Mouse (Mus musculus) testis, adult 2 months (tissue): ENCODE measurements around the gene Fcgrt. TPM values are rescaled to one million over a fixed set of nuclear protein-coding genes. Genes with fewer than 3 reads are reported as not detected.

Experiments used
- H3K27ac ChIP-seq: fragments of 200-500 bp; 2 replicates; pipeline ENCODE4 v1.5.1; 2012; ENCODE audit warnings: low read depth, low read length; ENCODE audit not compliant: control insufficient read depth, insufficient read depth
- H3K27me3 ChIP-seq: fragments of 200-500 bp; 2 replicates; pipeline ENCODE4 v1.6.1; 2012; ENCODE audit warnings: mild to moderate bottlenecking, low read length, moderate library complexity; ENCODE audit not compliant: control insufficient read depth, insufficient read depth
- H3K36me3 ChIP-seq: fragments of 200-500 bp; 2 replicates; pipeline ENCODE4 v1.6.1; 2012; ENCODE audit warnings: mild to moderate bottlenecking, low read length; ENCODE audit not compliant: control insufficient read depth, insufficient read depth
- H3K4me1 ChIP-seq: fragments of 200-500 bp; 2 replicates; pipeline ENCODE4 v1.6.1; 2012; ENCODE audit warnings: low read length; ENCODE audit not compliant: control insufficient read depth, insufficient read depth
- H3K4me3 ChIP-seq: fragments of 200-500 bp; 2 replicates; pipeline ENCODE4 v1.5.1; 2012; ENCODE audit warnings: low read depth, mild to moderate bottlenecking, low read length, moderate library complexity, mixed read lengths; ENCODE audit not compliant: control insufficient read depth
- CTCF ChIP-seq: fragments of 200-500 bp; IDR thresholded peaks from 2 replicates; pipeline ENCODE4 v1.5.1; 2012; ENCODE audit warnings: low read depth, mild to moderate bottlenecking, inconsistent platforms, low read length, moderate library complexity; ENCODE audit not compliant: control insufficient read depth, insufficient read depth, insufficient replicate concordance
- POLR2A ChIP-seq: fragments of 200-500 bp; IDR thresholded peaks from 2 replicates; pipeline ENCODE4 v1.6.1; 2012; ENCODE audit warnings: low read depth, mild to moderate bottlenecking, inconsistent platforms, low read length, moderate library complexity; ENCODE audit not compliant: control insufficient read depth
- polyA plus RNA-seq: library from polyadenylated mRNA; depleted of rRNA; stranded (reverse); fragments of >200 nt; gene quantifications from 2 replicates; pipeline ENCODE4 v1.2.3, GENCODE M21; 2012

The Fcgrt gene
- polyA plus RNA-seq, 1 experiment = 5.4 TPM

DNA sequence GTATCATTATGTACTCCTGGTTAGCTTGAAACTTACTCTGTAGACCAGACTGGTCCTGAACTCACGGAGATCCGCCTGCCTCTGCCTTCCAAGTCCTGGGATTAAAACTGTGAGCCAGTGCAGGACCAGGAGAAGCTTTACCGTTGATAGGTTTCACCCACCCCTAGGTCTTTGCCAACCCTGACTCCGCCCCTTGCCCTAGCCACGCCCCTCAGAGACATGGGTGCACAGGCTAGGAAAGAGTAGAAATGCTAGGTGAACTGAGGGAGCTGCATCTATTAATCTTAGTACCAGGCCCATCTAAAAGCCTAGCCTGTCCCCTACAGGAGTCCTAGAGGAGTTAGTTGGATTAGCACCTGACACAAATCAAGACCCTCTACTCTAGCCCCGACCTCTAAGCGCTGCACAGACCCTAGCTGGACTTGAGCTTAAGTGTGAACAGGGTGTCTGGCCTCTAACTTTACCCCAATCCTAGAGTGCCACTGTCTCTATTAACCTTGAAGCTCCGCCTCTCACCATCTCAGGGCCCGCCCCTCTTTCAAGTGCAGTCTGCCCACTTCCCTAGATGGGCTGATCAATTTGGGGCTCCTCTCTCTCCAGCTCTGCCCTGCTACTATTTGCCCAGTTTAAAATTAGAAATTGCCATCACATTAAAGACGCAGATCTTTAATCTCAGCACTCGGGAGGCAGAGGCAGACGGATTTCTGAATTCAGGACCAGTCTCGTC lies 13.2 kb downstream of the Fcgrt start:
- no peak overlapping the region for H3K27ac ChIP-seq
- no peak for TF ChIP-seq CTCF
- no peak for TF ChIP-seq POLR2A
- no peaks in the 10 kb centered on the region; the same call in 1 of the 2 replicates for H3K27me3 ChIP-seq
- no peak overlapping the region for H3K4me3 ChIP-seq
- H3K36me3 ChIP-seq = no peaks in the 10 kb centered on the region
- H3K4me1 ChIP-seq = peaks cover 25% of the 10 kb centered on the region

DNA sequence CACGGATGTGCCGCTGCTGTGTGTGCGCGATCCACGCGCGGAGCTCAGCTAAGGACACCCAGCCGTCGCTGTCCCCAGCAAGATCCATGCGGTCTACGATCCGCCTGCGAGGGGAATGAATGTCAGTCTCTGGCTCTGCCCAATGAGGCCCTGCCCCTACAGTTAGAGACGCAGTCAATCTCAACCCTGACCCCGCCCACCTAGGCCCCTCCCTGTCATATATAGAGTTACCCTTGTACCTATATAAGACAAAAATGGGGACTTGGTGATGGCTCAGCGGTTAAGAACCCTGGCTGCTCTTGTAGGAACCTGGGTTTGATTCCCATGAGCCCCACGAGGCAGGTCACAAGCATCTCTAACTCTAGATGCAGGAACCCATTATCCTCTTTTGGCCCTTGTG lies 15.1 kb downstream of the Fcgrt start:
- TF ChIP-seq CTCF (no peak), POLR2A (no peak)
- Histone ChIP-seq H3K4me3 (no peak overlapping the region), H3K27me3 (no peaks in the 10 kb centered on the region; the same call in 1 of the 2 replicates), H3K27ac (no peak overlapping the region), H3K4me1 (peaks cover 26% of the 10 kb centered on the region), H3K36me3 (no peaks in the 10 kb centered on the region)

DNA sequence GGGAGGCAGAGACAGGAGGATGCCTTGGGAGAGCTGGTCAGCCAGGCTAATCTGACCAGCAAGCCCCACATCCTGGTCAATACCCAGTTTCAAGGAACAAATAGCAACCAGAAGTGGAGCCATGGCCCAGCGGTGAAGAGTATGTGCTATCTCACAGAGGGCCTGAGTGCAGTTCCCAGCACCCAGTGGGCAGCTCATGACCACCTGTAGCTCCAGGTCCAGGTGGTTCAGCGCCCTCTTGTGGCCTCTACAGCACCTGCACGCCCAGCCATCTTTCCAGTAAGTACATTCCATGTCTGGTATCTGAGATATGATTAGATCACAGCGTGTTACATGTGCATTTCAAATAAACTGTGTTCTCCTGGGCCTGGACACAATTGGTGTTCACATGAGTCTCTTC lies 17.6 kb downstream of the Fcgrt start:
- no peaks in the 10 kb centered on the region for H3K36me3 ChIP-seq
- no peak overlapping the region for H3K4me3 ChIP-seq
- H3K27ac ChIP-seq = no peak overlapping the region
- peaks cover 23% of the 10 kb centered on the region for H3K4me1 ChIP-seq
- TF ChIP-seq CTCF (peak; percentile 86; the same call in 1 of the 2 replicates), POLR2A (no peak)
- no peaks in the 10 kb centered on the region; the same call in 1 of the 2 replicates for H3K27me3 ChIP-seq

DNA sequence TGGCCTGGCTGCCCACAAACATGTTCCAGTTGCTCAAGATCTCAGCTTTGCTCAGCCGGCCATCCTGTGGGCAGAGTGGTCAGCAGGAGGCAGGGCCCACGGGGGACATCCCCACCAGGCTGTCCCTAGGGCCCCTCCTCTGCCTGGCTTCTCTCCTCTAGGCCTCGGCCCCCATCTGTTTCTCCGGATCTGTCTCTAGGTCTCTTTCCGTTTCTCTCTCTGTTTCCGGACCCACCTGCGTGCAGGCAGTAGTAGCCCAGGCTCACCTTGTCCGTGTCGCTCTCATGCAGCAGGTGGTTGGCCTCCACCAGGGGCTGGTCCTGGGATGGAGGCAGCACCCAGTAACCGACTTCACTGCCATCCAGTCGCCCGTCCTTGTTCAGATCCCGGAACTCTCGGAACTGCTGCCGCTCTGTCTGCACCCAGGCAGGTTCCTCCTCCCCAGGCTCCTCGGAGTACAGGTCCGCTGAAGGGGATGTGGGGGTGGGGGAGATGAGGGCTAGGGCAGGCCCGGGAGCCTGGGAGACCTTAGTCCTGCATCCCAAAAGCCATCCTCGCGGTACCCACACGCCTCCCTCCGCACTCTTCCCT lies 20.3 kb downstream of the Fcgrt start:
- Histone ChIP-seq H3K4me3 (no peak overlapping the region), H3K36me3 (no peaks in the 10 kb centered on the region; the same call in 1 of the 2 replicates), H3K27me3 (no peaks in the 10 kb centered on the region), H3K4me1 (peaks cover 13% of the 10 kb centered on the region), H3K27ac (no peak overlapping the region)
- TF ChIP-seq CTCF = no peak
- no peak for TF ChIP-seq POLR2A

DNA sequence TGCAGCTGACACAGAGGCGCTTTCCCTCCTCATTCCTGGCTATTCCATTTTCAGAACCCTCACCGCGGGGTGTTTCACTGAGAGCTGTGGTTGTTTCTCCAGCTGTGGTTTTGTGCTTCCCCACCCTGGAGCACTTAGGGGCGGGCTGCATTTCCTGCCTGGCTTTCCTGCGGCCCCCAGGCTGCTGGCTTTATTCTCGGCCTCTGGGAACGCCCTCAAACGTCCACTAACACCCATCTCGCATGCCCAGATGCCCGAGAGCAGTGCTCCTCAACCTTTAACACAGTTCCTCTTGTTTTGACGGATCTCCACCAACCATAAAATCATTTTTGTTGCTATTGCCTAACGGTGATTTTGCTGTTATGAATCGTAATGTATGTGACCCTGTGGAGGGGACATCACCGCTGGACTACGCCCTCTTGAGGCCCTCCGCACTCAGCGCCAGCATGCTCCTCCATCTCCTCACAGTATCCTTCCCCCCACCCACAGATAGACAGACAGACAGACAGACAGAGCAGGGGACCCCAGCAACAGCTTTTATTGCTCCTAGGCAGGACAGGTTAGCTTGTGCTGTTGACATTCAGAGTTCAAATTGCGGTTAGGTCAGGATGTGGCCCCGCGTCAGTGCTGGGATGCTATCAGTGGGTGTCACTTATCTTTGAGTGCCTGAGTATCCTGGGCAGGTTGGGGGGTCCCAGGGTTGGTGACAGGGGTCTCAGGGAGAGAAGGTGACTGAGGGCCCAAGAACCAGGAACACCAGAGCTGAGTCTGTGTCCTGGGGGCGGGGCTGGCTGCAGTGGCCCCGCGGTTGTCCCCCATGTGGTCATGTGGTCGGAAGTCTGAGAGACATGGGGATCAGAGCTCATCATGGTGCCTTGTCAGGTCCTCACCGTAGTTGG lies 21.0 kb downstream of the Fcgrt start:
- H3K4me1 ChIP-seq = peaks cover 11% of the 10 kb centered on the region
- H3K4me3 ChIP-seq = no peak overlapping the region
- H3K27ac ChIP-seq = no peak overlapping the region; the same call in 1 of the 2 replicates
- no peaks in the 10 kb centered on the region for H3K27me3 ChIP-seq
- TF ChIP-seq CTCF = no peak
- no peak for TF ChIP-seq POLR2A
- H3K36me3 ChIP-seq = no peaks in the 10 kb centered on the region; the same call in 1 of the 2 replicates

DNA sequence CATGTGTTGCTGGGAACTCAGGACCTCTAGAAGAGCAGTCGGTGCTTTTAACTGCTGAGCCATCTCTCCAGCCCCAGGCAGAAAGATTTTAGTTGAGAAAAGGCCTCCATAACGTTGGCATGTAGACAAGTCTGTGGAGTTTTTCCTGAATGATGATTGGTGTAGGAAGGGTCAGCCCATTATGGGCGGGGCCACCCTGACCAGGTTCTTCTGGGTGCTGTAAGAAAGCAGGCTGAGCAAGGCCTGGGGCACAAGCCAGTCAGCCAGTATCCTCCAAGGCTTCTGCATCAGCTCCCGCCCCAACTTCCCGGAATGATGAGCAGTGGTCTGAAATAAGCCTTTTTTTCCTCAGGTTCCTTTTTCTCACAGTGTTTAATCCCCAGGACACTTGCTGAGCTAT lies 22.6 kb downstream of the Fcgrt start:
- Histone ChIP-seq H3K27ac (no peak overlapping the region), H3K36me3 (no peaks in the 10 kb centered on the region; the same call in 1 of the 2 replicates), H3K4me3 (no peak overlapping the region), H3K27me3 (no peaks in the 10 kb centered on the region), H3K4me1 (peaks cover 17% of the 10 kb centered on the region)
- no peak for TF ChIP-seq CTCF
- no peak for TF ChIP-seq POLR2A

DNA sequence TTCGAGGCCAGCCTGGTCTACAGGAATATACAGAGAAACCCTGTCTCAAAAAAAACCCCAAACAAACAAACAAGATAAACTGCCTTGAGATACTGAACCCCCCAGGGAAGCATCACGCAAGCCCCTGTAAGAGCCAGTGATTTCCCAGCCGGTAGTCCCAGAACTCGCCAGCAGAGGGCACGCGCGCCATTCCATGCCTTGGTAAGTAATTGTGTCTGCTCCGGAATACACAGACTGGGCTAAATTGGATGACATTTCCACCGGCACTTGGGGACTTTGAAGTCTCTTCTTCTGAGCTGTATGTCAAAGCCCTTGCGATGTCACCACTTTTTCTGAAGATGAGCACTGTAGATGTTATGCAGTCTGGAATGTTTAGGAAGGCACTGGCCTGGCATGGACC lies 23.8 kb downstream of the Fcgrt start:
- peaks cover 27% of the 10 kb centered on the region for H3K4me1 ChIP-seq
- H3K36me3 ChIP-seq = no peaks in the 10 kb centered on the region; the same call in 1 of the 2 replicates
- no peak overlapping the region for H3K4me3 ChIP-seq
- no peak for TF ChIP-seq POLR2A
- TF ChIP-seq CTCF = peak; percentile 88; the same call in 1 of the 2 replicates
- H3K27ac ChIP-seq = no peak overlapping the region
- no peaks in the 10 kb centered on the region for H3K27me3 ChIP-seq
